Comparison of ENCODE assay signal across 8 mouse cellular contexts in the genomic region with DNA sequence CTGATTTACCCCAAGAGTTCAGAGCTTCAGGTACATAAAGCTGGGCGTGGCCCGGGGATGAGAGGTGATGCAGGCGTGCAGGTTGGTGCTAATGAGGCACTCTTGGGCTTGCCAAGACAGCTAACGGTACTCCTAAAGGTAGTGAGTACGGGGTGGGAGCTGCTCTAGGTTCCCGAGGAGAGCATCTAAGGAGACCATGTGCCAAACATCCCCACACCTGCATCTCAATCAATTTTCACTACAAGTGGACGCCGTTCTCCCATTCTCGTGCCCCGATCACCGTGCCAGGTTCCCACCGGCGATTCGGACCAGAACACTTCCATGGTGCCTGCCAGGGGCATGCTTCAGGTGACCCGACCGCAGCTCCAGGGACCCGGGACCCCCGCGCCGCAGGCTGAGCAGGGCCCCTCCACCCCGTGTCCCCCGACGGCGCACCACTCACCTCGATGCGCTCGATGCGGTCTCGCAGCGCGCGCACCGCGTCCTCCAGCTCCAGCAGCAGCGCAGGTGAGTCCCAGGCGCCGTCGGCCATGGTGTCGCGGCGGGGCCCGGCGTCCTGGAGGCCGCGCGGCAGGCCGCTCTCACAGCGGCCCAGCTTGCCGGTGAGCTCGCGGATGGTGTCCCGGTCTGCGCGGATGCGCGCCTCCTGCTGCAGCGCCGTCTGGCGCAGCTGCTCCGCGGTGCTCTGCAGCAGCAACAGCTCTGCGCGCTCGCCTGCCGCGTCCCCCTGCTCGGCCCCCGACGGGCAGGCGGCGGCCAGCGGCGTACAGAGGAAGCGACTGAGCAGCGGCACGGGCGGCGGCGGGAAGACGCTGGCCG. TPM values are rescaled to one million over a fixed set of nuclear protein-coding genes. Genes with fewer than 3 reads are reported as not detected.
DNase-seq lines count a peak whose midpoint lies in the region; ATAC-seq lines count a peak whose summit lies in the region.

No protein-coding gene starts in this region.

- H3K27me3 ChIP-seq in liver, embryonic 12.5 days (replicated peaks), result peaks cover 91% of the 10 kb centered on the region
- peaks cover 60% of the 10 kb centered on the region for H3K27me3 ChIP-seq in stomach, embryonic 15.5 days (replicated peaks)

- no peak for ATAC-seq in CD4-positive, CD25-positive, alpha-beta regulatory T cell, adult 4 months
- ATAC-seq in liver, embryonic 12.5 days, result no peak
- ATAC-seq in stomach, embryonic 15.5 days (ENCODE audit: insufficient read depth, low FRiP score, low read depth), result peak; percentile 15; the same call in 1 of the 2 replicates

- DNase-seq in CD4-positive, CD25-positive, alpha-beta regulatory T cell, adult 2 months (ENCODE audit: low read depth, low spot score), result peak; percentile 53
- DNase-seq in ovary, postnatal 10 days (ENCODE audit: low spot score), result peak; percentile 17
- DNase-seq in ovary, adult 18-20 months (ENCODE audit: low spot score), result no peak
- peak; percentile 45 for DNase-seq in heart, postnatal 4 days
- DNase-seq in gastrocnemius, adult 8-10 months (ENCODE audit: low spot score in 2 of 2), result no peak

- no peak overlapping the region for H3K27ac ChIP-seq in liver, embryonic 12.5 days
- H3K27ac ChIP-seq in stomach, embryonic 15.5 days, result no peak overlapping the region

- H3K9me3 ChIP-seq in liver, embryonic 12.5 days (replicated peaks), result no peaks in the 10 kb centered on the region
- no peaks in the 10 kb centered on the region for H3K9me3 ChIP-seq in stomach, embryonic 15.5 days

- peak overlapping the region; percentile 74 for H3K4me2 ChIP-seq in liver, embryonic 12.5 days
- H3K4me2 ChIP-seq in stomach, embryonic 15.5 days, result peak overlapping the region; percentile 96

- no peaks in the 10 kb centered on the region for H3K36me3 ChIP-seq in liver, embryonic 12.5 days
- H3K36me3 ChIP-seq in stomach, embryonic 15.5 days, result no peaks in the 10 kb centered on the region

- H3K9ac ChIP-seq in liver, embryonic 12.5 days, result peak overlapping the region; percentile 45; the same call in 1 of the 2 replicates
- H3K9ac ChIP-seq in stomach, embryonic 15.5 days, result peak overlapping the region; percentile 39

- H3K4me3 ChIP-seq in liver, embryonic 12.5 days, result peak overlapping the region; percentile 58
- peak overlapping the region; percentile 64 for H3K4me3 ChIP-seq in stomach, embryonic 15.5 days (replicated peaks)

- 6% methylated on average over 81 of the region's 81 CpGs for WGBS in liver, embryonic 12.5 days (ENCODE audit: insufficient replicate concordance)
- 5% methylated on average over 81 of the region's 81 CpGs for WGBS in stomach, embryonic 15.5 days

- H3K4me1 ChIP-seq in liver, embryonic 12.5 days, result peaks cover 15% of the 10 kb centered on the region; the same call in 1 of the 2 replicates
- peaks cover 17% of the 10 kb centered on the region; the same call in 1 of the 2 replicates for H3K4me1 ChIP-seq in stomach, embryonic 15.5 days

RNA-seq across cellular contexts. Expression of gene Nptxr, which starts 0.8 kb away (rescaled TPM):
- polyA plus RNA-seq in CD4-positive, CD25-positive, alpha-beta regulatory T cell, adult 4 months (2017; shearing (Covaris generic)), result under 1 TPM in 1 of 2 experiments, not detected in 1; 0.42 TPM
- 1 to 10 TPM; 5.8 to 6.0 TPM for total RNA-seq in heart, postnatal 4 days (2021)
- polyA plus RNA-seq in liver, embryonic 12.5 days (2016; fragmentation: Nextera tagmentation; extraction: Ambion mirVana), result 0.24 and 0.31 TPM in 2 replicates
- polyA plus RNA-seq in stomach, embryonic 15.5 days (2015; fragmentation: Nextera tagmentation; extraction: Ambion mirVana), result 4.5 and 4.8 TPM in 2 replicates
- total RNA-seq in gastrocnemius, adult 8-10 months (2022), result under 1 TPM; 0.39 to 0.99 (median 0.64) TPM

RNA-seq across cellular contexts. Expression of gene Dnal4, which starts 26.1 kb away (rescaled TPM):
- 10 to 100 TPM in 1 of 2 experiments, 1 to 10 TPM in 1; 6.9 to 10.4 TPM for polyA plus RNA-seq in CD4-positive, CD25-positive, alpha-beta regulatory T cell, adult 4 months (2017; shearing (Covaris generic))
- 10 to 100 TPM; 22.3 to 25.1 TPM for total RNA-seq in heart, postnatal 4 days (2021)
- polyA plus RNA-seq in liver, embryonic 12.5 days (2016; fragmentation: Nextera tagmentation; extraction: Ambion mirVana), result 13.5 and 14.0 TPM in 2 replicates
- polyA plus RNA-seq in stomach, embryonic 15.5 days (2015; fragmentation: Nextera tagmentation; extraction: Ambion mirVana), result 44.4 and 50.4 TPM in 2 replicates
- 1 to 10 TPM; 4.8 to 6.5 (median 5.2) TPM for total RNA-seq in gastrocnemius, adult 8-10 months (2022)

RNA-seq across cellular contexts. Expression of gene Npcd, which starts 30.3 kb away (rescaled TPM):
- not detected for polyA plus RNA-seq in CD4-positive, CD25-positive, alpha-beta regulatory T cell, adult 4 months (2017; shearing (Covaris generic))
- total RNA-seq in heart, postnatal 4 days (2021), result 1 to 10 TPM; 1.3 to 1.5 TPM
- not detected in 2 replicates for polyA plus RNA-seq in liver, embryonic 12.5 days (2016; fragmentation: Nextera tagmentation; extraction: Ambion mirVana)
- not detected in 2 replicates for polyA plus RNA-seq in stomach, embryonic 15.5 days (2015; fragmentation: Nextera tagmentation; extraction: Ambion mirVana)
- under 1 TPM in 2 of 4 experiments, not detected in 2; 0.32 to 0.47 TPM for total RNA-seq in gastrocnemius, adult 8-10 months (2022)

RNA-seq across cellular contexts. Expression of gene Cbx6, which starts 30.7 kb away (rescaled TPM):
- 10 to 100 TPM in 1 of 2 experiments, 1 to 10 TPM in 1; 9.2 to 14.5 TPM for polyA plus RNA-seq in CD4-positive, CD25-positive, alpha-beta regulatory T cell, adult 4 months (2017; shearing (Covaris generic))
- 10 to 100 TPM; 53.1 to 57.5 TPM for total RNA-seq in heart, postnatal 4 days (2021)
- 11.2 and 11.7 TPM in 2 replicates for polyA plus RNA-seq in liver, embryonic 12.5 days (2016; fragmentation: Nextera tagmentation; extraction: Ambion mirVana)
- polyA plus RNA-seq in stomach, embryonic 15.5 days (2015; fragmentation: Nextera tagmentation; extraction: Ambion mirVana), result 62.6 and 68.0 TPM in 2 replicates
- 1 to 10 TPM; 6.1 to 8.5 (median 7.9) TPM for total RNA-seq in gastrocnemius, adult 8-10 months (2022)

Comparison
In these comparisons a context has a peak if more than half of its experiments do, and no peak if none do; other contexts are left out.
1. DNase-seq: peak in CD4-positive, CD25-positive, alpha-beta regulatory T cell, adult 2 months (single experiment), ovary, postnatal 10 days (single experiment) and heart, postnatal 4 days (single experiment); none in ovary, adult 18-20 months (single experiment) and gastrocnemius, adult 8-10 months (0 of 2).